Mouse (Mus musculus): ENCODE results near the gene Cdc25b. TPM values are rescaled to one million over a fixed set of nuclear protein-coding genes. Genes with fewer than 3 reads are reported as not detected.

The Cdc25b gene
- polyA plus RNA-seq, 1 experiment from 2014 or later, result 59.1 TPM

- 48% methylated on average over 5 of the region's 5 CpGs for WGBS
- no peak for ATAC-seq (ENCODE audit: insufficient number of reproducible peaks, low FRiP score, low TSS enrichment, low read depth)
- Histone ChIP-seq H3K27me3 (peaks cover 20% of the 10 kb centered on the region), H3K4me2 (replicated peaks) (peak overlapping the region; percentile 89), H3K4me3 (replicated peaks) (0 out of 2 replicates have a peak overlapping the region, but pooled peaks have one; percentile 80), H3K4me1 (peaks cover 57% of the 10 kb centered on the region), H3K36me3 (peaks cover 14% of the 10 kb centered on the region; the same call in 1 of the 2 replicates), H3K9me3 (replicated peaks) (no peaks in the 10 kb centered on the region), H3K9ac (no peak overlapping the region), H3K27ac (replicated peaks) (peak overlapping the region; percentile 60)
Measured at GRCm38 (mm10) chr2:131176491-131176890, 10.3 kb upstream of the Cdc25b start.

DNA sequence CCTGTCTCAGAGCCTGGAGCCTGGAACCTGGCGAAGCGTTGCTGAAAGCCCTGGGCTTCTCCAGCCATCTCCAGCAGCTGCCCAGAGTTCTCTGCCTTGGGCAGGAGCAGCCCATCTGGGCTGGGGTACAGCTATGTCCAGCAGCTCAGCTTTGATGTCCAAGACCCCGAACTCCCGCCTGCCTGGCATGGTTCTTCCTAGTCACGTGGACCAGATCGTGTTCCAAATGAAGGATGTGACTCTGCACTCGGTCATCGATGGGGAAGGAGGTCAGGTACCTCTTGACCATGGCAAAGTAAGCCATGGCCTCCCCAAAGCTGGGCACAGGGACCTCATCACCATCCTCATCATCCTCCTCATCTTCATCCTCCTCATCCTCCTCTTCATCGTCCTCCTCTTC lies 8.8 kb upstream of the Cdc25b start:
- peaks cover 5% of the 10 kb centered on the region; the same call in 1 of the 2 replicates for H3K27me3 ChIP-seq
- peak overlapping the region; percentile 89 for H3K4me2 ChIP-seq (replicated peaks)
- H3K9me3 ChIP-seq (replicated peaks), result no peaks in the 10 kb centered on the region
- H3K4me1 ChIP-seq, result peaks cover 51% of the 10 kb centered on the region
- WGBS, result 84% methylated on average over 9 of the region's 9 CpGs
- H3K27ac ChIP-seq (replicated peaks), result 0 out of 2 replicates have a peak overlapping the region, but pooled peaks have one; percentile 60
- ATAC-seq (ENCODE audit: insufficient number of reproducible peaks, low FRiP score, low TSS enrichment, low read depth), result no peak
- peak overlapping the region; percentile 80 for H3K4me3 ChIP-seq (replicated peaks)
- H3K36me3 ChIP-seq, result peaks cover 14% of the 10 kb centered on the region; the same call in 1 of the 2 replicates
- H3K9ac ChIP-seq, result peak overlapping the region; percentile 35; the same call in 1 of the 2 replicates

GRCm38 (mm10) chr2:131178828-131179245 lies 7.9 kb upstream of the Cdc25b start:
- peak overlapping the region; percentile 80 for H3K4me3 ChIP-seq (replicated peaks)
- H3K36me3 ChIP-seq, result peaks cover 14% of the 10 kb centered on the region; the same call in 1 of the 2 replicates
- peak overlapping the region; percentile 89 for H3K4me2 ChIP-seq (replicated peaks)
- H3K9me3 ChIP-seq (replicated peaks), result no peaks in the 10 kb centered on the region
- peak overlapping the region; percentile 97 for H3K9ac ChIP-seq
- no peaks in the 10 kb centered on the region for H3K27me3 ChIP-seq
- 35% methylated on average over 26 of the region's 26 CpGs for WGBS
- H3K4me1 ChIP-seq, result peaks cover 51% of the 10 kb centered on the region
- H3K27ac ChIP-seq (replicated peaks), result peak overlapping the region; percentile 92
- no peak for ATAC-seq (ENCODE audit: insufficient number of reproducible peaks, low FRiP score, low TSS enrichment, low read depth)

- WGBS, result under 1% methylated on average over 67 of the region's 67 CpGs
- Histone ChIP-seq H3K4me1 (peaks cover 49% of the 10 kb centered on the region), H3K4me3 (replicated peaks) (peak overlapping the region; percentile 80), H3K36me3 (peaks cover 14% of the 10 kb centered on the region; the same call in 1 of the 2 replicates), H3K27ac (replicated peaks) (peak overlapping the region; percentile 92), H3K9ac (peak overlapping the region; percentile 97), H3K27me3 (no peaks in the 10 kb centered on the region), H3K4me2 (replicated peaks) (peak overlapping the region; percentile 89), H3K9me3 (replicated peaks) (no peaks in the 10 kb centered on the region)
- ATAC-seq (ENCODE audit: insufficient number of reproducible peaks, low FRiP score, low TSS enrichment, low read depth), result peak; percentile 30
Measured at GRCm38 (mm10) chr2:131179246-131179886, 7.4 kb upstream of the Cdc25b start.

DNA sequence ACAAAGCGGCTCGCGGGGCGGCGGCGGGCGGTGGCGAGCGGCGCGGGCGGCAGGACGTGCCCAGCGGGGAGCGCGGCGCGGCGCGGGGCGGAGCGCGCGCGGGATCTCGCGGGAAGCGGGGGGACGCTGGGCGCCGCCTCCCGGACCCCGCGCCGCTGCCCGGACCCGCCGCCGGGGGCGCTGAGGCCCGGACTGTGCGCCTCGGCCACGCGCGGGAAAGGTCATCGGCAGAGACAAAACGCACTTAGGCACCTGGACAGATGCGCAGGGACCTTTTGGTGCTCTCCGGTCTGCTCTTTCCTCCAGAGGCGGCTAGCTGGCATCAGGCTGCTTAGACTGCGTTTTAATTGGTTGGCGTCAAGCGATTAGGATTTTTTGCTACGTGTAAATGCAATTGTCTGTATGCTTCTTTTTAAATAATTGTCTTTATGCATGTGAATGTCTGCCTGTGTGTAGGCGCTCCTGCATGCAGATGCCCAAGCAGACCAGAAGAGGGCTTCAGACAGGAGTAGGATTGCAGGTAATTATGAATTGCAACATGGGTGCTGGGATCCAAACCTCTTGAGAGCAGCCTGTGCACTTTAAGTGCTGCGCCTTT lies 6.7 kb upstream of the Cdc25b start, which contains the start of gene Cenpb:
Gene Cenpb, minus strand, starts transcription at position 78 of the 598 bp plus-strand sequence.
- WGBS, result 2% methylated on average over 57 of the region's 57 CpGs

DNA sequence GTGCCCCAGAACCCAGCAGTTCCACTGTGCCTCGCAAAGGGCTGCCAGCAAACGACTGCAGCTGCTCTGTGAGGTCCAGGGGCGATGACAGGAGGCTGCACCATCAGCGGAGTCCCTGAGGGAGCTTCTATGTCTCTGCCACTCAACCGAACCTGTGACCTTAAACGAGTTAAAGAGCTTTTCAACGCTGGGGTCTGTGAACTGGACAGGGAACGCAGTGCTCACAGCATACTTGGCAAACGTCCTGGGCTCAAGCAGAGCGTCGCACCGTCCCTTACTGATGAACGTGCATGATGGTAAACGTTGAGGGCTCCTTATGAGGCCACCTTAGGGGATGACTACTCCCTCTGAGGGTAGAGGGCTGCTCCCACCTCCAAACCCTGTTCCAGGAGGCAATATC lies 406 bp upstream of the Cdc25b start:
- Histone ChIP-seq H3K9me3 (replicated peaks) (no peaks in the 10 kb centered on the region), H3K4me2 (replicated peaks) (peak overlapping the region; percentile 92), H3K36me3 (peaks cover 9% of the 10 kb centered on the region; the same call in 1 of the 2 replicates), H3K27ac (replicated peaks) (peak overlapping the region; percentile 65), H3K27me3 (no peaks in the 10 kb centered on the region), H3K9ac (peak overlapping the region; percentile 63), H3K4me3 (replicated peaks) (peak overlapping the region; percentile 70), H3K4me1 (peaks cover 40% of the 10 kb centered on the region)
- 1% methylated on average over 14 of the region's 14 CpGs for WGBS
- no peak for ATAC-seq (ENCODE audit: insufficient number of reproducible peaks, low FRiP score, low TSS enrichment, low read depth)

More for the DNA sequence above, 6.7 kb upstream of the Cdc25b start, which contains the start of gene Cenpb:
- Histone ChIP-seq H3K27me3 (no peaks in the 10 kb centered on the region), H3K9me3 (replicated peaks) (no peaks in the 10 kb centered on the region), H3K27ac (replicated peaks) (peak within 1 kb of the TSS; percentile 92), H3K36me3 (peaks cover 14% of the 10 kb centered on the region; the same call in 1 of the 2 replicates), H3K4me3 (replicated peaks) (peak within 1 kb of the TSS; percentile 80), H3K4me2 (replicated peaks) (peak within 1 kb of the TSS; percentile 89), H3K4me1 (peaks cover 44% of the 10 kb centered on the region), H3K9ac (peak within 1 kb of the TSS; percentile 97)
- ATAC-seq (ENCODE audit: insufficient number of reproducible peaks, low FRiP score, low TSS enrichment, low read depth), result peak; percentile 85

- 25% methylated on average over 3 of the region's 3 CpGs for WGBS
- Histone ChIP-seq H3K4me1 (peaks cover 40% of the 10 kb centered on the region), H3K9me3 (replicated peaks) (no peaks in the 10 kb centered on the region), H3K27me3 (no peaks in the 10 kb centered on the region), H3K9ac (peak overlapping the region; percentile 63), H3K4me3 (replicated peaks) (peak overlapping the region; percentile 70), H3K36me3 (peaks cover 20% of the 10 kb centered on the region; the same call in 1 of the 2 replicates), H3K27ac (replicated peaks) (no peak overlapping the region), H3K4me2 (replicated peaks) (peak overlapping the region; percentile 92)
- no peak for ATAC-seq (ENCODE audit: insufficient number of reproducible peaks, low FRiP score, low TSS enrichment, low read depth)
Measured at GRCm38 (mm10) chr2:131187602-131187922, 813 bp downstream of the Cdc25b start.

DNA sequence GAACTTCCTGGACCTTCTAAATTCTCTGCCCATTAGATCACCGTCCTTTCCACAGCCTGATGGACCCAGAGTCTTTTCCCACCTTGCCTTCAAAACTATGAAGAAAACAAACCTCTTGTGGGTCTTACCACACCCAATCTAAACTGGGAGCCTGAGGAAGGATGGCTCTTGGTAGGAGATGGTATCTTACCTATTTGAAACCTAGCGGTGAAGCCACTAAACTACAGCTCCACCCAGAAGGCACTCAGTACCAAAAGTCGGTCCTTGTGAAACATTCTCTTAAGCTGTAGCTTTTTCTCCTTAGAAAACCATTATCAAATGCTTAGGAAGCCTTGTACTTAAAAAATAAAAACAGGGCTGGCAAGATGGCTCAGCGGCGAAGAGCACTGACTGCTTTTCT lies 1.6 kb downstream of the Cdc25b start:
- no peak for ATAC-seq (ENCODE audit: insufficient number of reproducible peaks, low FRiP score, low TSS enrichment, low read depth)
- peak overlapping the region; percentile 92; the same call in 1 of the 2 replicates for H3K4me2 ChIP-seq (replicated peaks)

DNA sequence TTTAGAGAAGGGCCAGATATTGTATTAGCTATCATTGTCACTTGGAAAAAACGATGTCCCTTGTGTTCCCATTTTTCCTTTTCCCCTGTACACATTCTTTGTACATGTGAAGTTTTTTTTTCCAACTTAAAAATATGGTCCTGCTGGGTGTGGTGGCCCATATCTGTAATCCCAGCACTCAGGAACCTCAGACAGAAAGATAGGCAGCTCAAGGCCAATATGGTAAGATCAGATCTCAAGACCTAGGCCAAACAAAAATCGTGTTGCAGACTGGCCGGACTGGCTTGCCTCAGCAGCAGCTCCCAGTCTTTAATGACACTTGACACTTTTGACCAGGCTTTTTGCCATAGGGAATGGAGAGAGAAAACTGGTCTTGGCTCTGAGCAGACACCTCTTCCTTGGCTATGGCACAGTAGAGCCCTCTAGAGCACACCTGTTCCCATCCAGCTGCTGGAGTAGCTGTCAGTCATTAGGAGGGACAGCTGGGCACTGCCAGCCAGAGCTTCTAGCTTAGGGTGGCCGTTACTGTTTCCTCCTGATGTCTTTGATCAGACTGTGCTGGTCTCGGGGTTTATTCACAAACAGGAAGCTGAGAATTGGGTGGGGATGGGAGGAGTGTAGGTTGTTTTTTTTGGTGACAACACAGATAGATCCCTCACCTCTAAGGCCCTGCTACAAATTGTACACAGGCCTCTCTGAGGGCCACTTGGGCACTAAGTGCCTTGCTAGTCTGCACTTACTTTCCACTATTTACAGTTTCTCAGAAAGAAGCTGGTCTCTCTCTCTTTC lies 3.0 kb downstream of the Cdc25b start:
- no peak overlapping the region for H3K9ac ChIP-seq

More for the DNA sequence above, 1.6 kb downstream of the Cdc25b start:
- no peak overlapping the region for H3K4me3 ChIP-seq (replicated peaks)
- peaks cover 27% of the 10 kb centered on the region for H3K36me3 ChIP-seq
- peaks cover 40% of the 10 kb centered on the region for H3K4me1 ChIP-seq
- H3K27me3 ChIP-seq, result no peaks in the 10 kb centered on the region
- no peak overlapping the region for H3K9ac ChIP-seq
- no peaks in the 10 kb centered on the region for H3K9me3 ChIP-seq (replicated peaks)
- WGBS, result 91% methylated on average over 5 of the region's 5 CpGs
- H3K27ac ChIP-seq (replicated peaks), result no peak overlapping the region

DNA sequence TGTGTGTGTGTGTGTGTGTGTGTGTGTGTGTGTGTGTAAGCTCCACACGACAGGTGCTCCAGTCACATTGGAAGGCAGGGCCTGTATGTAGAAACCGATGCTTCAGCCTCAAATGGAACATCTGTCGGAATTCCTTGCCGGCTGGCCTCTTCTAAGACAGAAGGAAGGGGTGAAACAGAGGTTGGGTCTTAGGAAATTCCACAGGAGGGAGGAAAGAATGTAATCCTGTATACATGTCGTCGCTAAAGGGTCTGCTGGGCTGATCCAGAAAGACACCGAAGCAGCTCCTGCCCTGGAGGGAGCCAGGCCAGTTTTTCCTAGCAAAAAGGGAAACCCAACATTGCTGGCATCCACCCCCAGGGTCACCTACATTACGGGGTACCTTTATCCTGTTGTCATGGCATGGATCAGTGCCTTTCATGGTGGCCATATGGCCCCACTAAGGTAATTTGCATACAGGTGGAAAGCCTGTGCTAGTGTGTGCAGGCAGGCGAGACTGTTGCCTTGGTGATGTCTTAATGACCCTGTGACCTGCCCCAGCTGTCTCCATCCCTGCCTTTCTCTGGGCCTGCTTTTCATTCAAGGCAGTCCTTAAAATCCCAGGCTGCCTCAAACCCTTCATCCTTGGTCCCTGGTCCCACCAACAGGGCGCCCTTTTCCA lies 3.7 kb downstream of the Cdc25b start:
- Histone ChIP-seq H3K9me3 (replicated peaks) (no peaks in the 10 kb centered on the region), H3K4me2 (replicated peaks) (no peak overlapping the region), H3K36me3 (peaks cover 48% of the 10 kb centered on the region), H3K4me3 (replicated peaks) (no peak overlapping the region), H3K9ac (no peak overlapping the region), H3K27me3 (no peaks in the 10 kb centered on the region), H3K27ac (replicated peaks) (peak overlapping the region; percentile 3; the same call in 1 of the 2 replicates), H3K4me1 (peaks cover 40% of the 10 kb centered on the region)
- no peak for ATAC-seq (ENCODE audit: insufficient number of reproducible peaks, low FRiP score, low TSS enrichment, low read depth)
- 31% methylated on average over 10 of the region's 10 CpGs for WGBS

More for the DNA sequence above, 3.0 kb downstream of the Cdc25b start:
- Histone ChIP-seq H3K36me3 (peaks cover 41% of the 10 kb centered on the region), H3K27ac (replicated peaks) (peak overlapping the region; percentile 3; the same call in 1 of the 2 replicates), H3K4me2 (replicated peaks) (no peak overlapping the region), H3K4me3 (replicated peaks) (no peak overlapping the region), H3K9me3 (replicated peaks) (no peaks in the 10 kb centered on the region), H3K27me3 (no peaks in the 10 kb centered on the region), H3K4me1 (peaks cover 40% of the 10 kb centered on the region)
- 45% methylated on average over 5 of the region's 5 CpGs for WGBS
- ATAC-seq (ENCODE audit: insufficient number of reproducible peaks, low FRiP score, low TSS enrichment, low read depth), result no peak
